ENCODE assay signal across 8 mouse cellular contexts in genomic region chr2:37338497-37339187, GRCm38 (mm10). TPM values are rescaled to one million over a fixed set of nuclear protein-coding genes. Genes with fewer than 3 reads are reported as not detected.
DNase-seq lines count a peak whose midpoint lies in the region; ATAC-seq and TF ChIP-seq lines count a peak whose summit lies in the region.
"Had no signal": no experiment of that assay in that cellular context is flagged by ENCODE, and none has a peak within 500 bp of the region (broad histone marks: within the 10 kb centered on the region; RNA-seq: fewer than 3 reads in every experiment).

No protein-coding gene starts in this region.

- H3K4me3 ChIP-seq in liver, embryonic 12.5 days = no peak overlapping the region
- no peak overlapping the region for H3K4me3 ChIP-seq in limb, embryonic 14.5 days (replicated peaks; ENCODE audit: low read length)
- no peak overlapping the region for H3K4me3 ChIP-seq in neural tube, embryonic 14.5 days (ENCODE audit: low read depth, low read length)

- ATAC-seq in liver, embryonic 12.5 days = no peak
- ATAC-seq in limb, embryonic 14.5 days (ENCODE audit: low FRiP score, low read depth) = no peak
- ATAC-seq in neural tube, embryonic 14.5 days (ENCODE audit: low read depth) = peak; percentile 44; the same call in 1 of the 2 replicates

- no peaks in the 10 kb centered on the region for H3K36me3 ChIP-seq in liver, embryonic 12.5 days
- H3K36me3 ChIP-seq in limb, embryonic 14.5 days (ENCODE audit: control insufficient read depth, insufficient read depth, low read length) = no peaks in the 10 kb centered on the region
- no peaks in the 10 kb centered on the region for H3K36me3 ChIP-seq in neural tube, embryonic 14.5 days (ENCODE audit: control insufficient read depth, insufficient read depth, low read length)

- H3K27me3 ChIP-seq in liver, embryonic 12.5 days (replicated peaks) = no peaks in the 10 kb centered on the region
- no peaks in the 10 kb centered on the region for H3K27me3 ChIP-seq in limb, embryonic 14.5 days (ENCODE audit: control insufficient read depth, insufficient read depth, low read length)
- H3K27me3 ChIP-seq in neural tube, embryonic 14.5 days (ENCODE audit: control insufficient read depth, insufficient read depth, low read length) = no peaks in the 10 kb centered on the region

- H3K9ac ChIP-seq in liver, embryonic 12.5 days = no peak overlapping the region
- no peak overlapping the region for H3K9ac ChIP-seq in limb, embryonic 14.5 days (ENCODE audit: low read depth, low read length, severe bottlenecking)
- no peak overlapping the region for H3K9ac ChIP-seq in neural tube, embryonic 14.5 days (replicated peaks; ENCODE audit: low read depth, low read length)

- peak; percentile 28 for DNase-seq in liver
- DNase-seq in Muller cell, postnatal 12 days (ENCODE audit: inconsistent ontology term) = peak; percentile 28
- peak; percentile 15 for DNase-seq in c-Kit-positive CD71-positive TER-119-positive erythroid progenitor cells, embryonic 14.5 days (ENCODE audit: low spot score)
- peak; percentile 68 for DNase-seq in heart, postnatal 4 days
- DNase-seq in limb, embryonic 14.5 days (ENCODE audit: low spot score) = peak; percentile 50

- 50% methylated on average over 10 of the region's 10 CpGs for WGBS in liver, embryonic 12.5 days (ENCODE audit: insufficient replicate concordance)
- WGBS in limb, embryonic 14.5 days = 53% methylated on average over 10 of the region's 10 CpGs
- 59% methylated on average over 10 of the region's 10 CpGs for WGBS in neural tube, embryonic 14.5 days

- no peak overlapping the region for H3K4me2 ChIP-seq in liver, embryonic 12.5 days
- H3K4me2 ChIP-seq in limb, embryonic 14.5 days (replicated peaks; ENCODE audit: low read depth, low read length, severe bottlenecking) = no peak overlapping the region
- no peak overlapping the region for H3K4me2 ChIP-seq in neural tube, embryonic 14.5 days (ENCODE audit: low read depth, low read length)

- no peak overlapping the region for H3K27ac ChIP-seq in liver, embryonic 12.5 days
- no peak overlapping the region for H3K27ac ChIP-seq in limb, embryonic 14.5 days (replicated peaks; ENCODE audit: low read depth, low read length)
- H3K27ac ChIP-seq in neural tube, embryonic 14.5 days (ENCODE audit: low read depth, low read length) = no peak overlapping the region

- no peak for TF ChIP-seq POLR2A in limb, embryonic 14.5 days (IDR thresholded peaks at IDR 0.05; ENCODE audit: borderline replicate concordance, extremely low read depth, insufficient read depth, insufficient read length)

- H3K9me3 ChIP-seq in liver, embryonic 12.5 days (replicated peaks) = no peaks in the 10 kb centered on the region
- H3K9me3 ChIP-seq in limb, embryonic 14.5 days (ENCODE audit: control insufficient read depth, low read length) = no peaks in the 10 kb centered on the region
- no peaks in the 10 kb centered on the region for H3K9me3 ChIP-seq in neural tube, embryonic 14.5 days (ENCODE audit: control insufficient read depth, low read length)

- H3K4me1 ChIP-seq in liver, embryonic 12.5 days = no peaks in the 10 kb centered on the region
- H3K4me1 ChIP-seq in limb, embryonic 14.5 days (ENCODE audit: control insufficient read depth, insufficient read depth, low read length) = no peaks in the 10 kb centered on the region
- H3K4me1 ChIP-seq in neural tube, embryonic 14.5 days (ENCODE audit: control insufficient read depth, insufficient read depth, low read length) = no peaks in the 10 kb centered on the region

RNA-seq across cellular contexts. Expression of gene Olfr368, which starts 12.3 kb away (rescaled TPM):
- polyA plus RNA-seq in liver, embryonic 12.5 days (2016; fragmentation: Nextera tagmentation; extraction: Ambion mirVana) = not detected in 2 replicates
- not detected for total RNA-seq in heart, postnatal 4 days (2021)
- polyA plus RNA-seq in limb, embryonic 14.5 days (2012; rRNA removed) = not detected in 2 replicates
- not detected in 2 replicates for polyA plus RNA-seq in limb, embryonic 14.5 days (2014; fragmentation: Nextera tagmentation; extraction: Ambion mirVana)
- polyA plus RNA-seq in neural tube, embryonic 14.5 days (2014; fragmentation: Nextera tagmentation; extraction: Ambion mirVana) = not detected in 2 replicates
- polyA plus RNA-seq: heart, embryonic 14.5 days had no signal

RNA-seq across cellular contexts. Expression of gene Pdcl, which starts 20.5 kb away (rescaled TPM):
- polyA plus RNA-seq in liver, embryonic 12.5 days (2016; fragmentation: Nextera tagmentation; extraction: Ambion mirVana) = 16.1 and 16.3 TPM in 2 replicates
- 10 to 100 TPM; 32.6 to 38.2 TPM for total RNA-seq in heart, postnatal 4 days (2021)
- 25.1 and 26.7 TPM in 2 replicates for polyA plus RNA-seq in limb, embryonic 14.5 days (2012; rRNA removed)
- 38.6 and 41.0 TPM in 2 replicates for polyA plus RNA-seq in limb, embryonic 14.5 days (2014; fragmentation: Nextera tagmentation; extraction: Ambion mirVana)
- 52.6 and 66.5 TPM in 2 replicates for polyA plus RNA-seq in neural tube, embryonic 14.5 days (2014; fragmentation: Nextera tagmentation; extraction: Ambion mirVana)

Comparison
In these comparisons a context has a peak if more than half of its experiments do, and no peak if none do; other contexts are left out.
1. DNase-seq: peak in every context shown above with its lines; median percentile 68 in heart, postnatal 4 days; 50 in limb, embryonic 14.5 days; 28 in liver; 28 in Muller cell, postnatal 12 days; 15 in c-Kit-positive CD71-positive TER-119-positive erythroid progenitor cells, embryonic 14.5 days.